9 mouse cellular contexts compared by ENCODE assay signal in the genomic region with DNA sequence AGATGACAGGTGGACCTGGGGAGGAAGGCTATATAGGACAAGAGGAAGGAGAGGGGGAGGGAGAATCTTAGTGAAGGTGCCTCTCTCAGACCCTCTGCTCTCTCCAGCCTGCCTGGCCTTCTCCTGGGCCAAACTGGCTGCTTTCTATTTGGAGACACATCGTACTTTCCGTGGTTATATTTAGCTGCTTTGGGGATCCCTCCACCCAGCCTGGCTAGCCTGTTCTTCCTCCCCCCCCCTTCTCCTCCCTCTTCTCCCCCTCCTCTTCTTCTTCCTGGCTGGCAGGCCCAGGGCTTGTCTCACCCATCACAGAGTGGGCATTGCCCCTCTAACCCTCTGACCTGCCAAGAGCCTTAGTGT. TPM values are rescaled to one million over a fixed set of nuclear protein-coding genes. Genes with fewer than 3 reads are reported as not detected.
A peak's percentile ranks its signal among the peaks of the same experiment; 100 is the strongest.
DNase-seq lines count a peak whose midpoint lies in the region; ATAC-seq and TF ChIP-seq lines count a peak whose summit lies in the region.
"Had no signal": no experiment of that assay in that cellular context is flagged by ENCODE, and none has a peak within 500 bp of the region (broad histone marks: within the 10 kb centered on the region; RNA-seq: fewer than 3 reads in every experiment).

No protein-coding gene starts in this region.

- H3K27me3 ChIP-seq in kidney, postnatal 0 days (ENCODE audit: insufficient read depth, low read length), result no peaks in the 10 kb centered on the region
- no peaks in the 10 kb centered on the region for H3K27me3 ChIP-seq in heart, embryonic 12.5 days (replicated peaks)
- H3K27me3 ChIP-seq in lung, postnatal 0 days (replicated peaks; ENCODE audit: insufficient read depth, low read length), result no peaks in the 10 kb centered on the region

- TF ChIP-seq EP300 in lung, postnatal 0 days (IDR thresholded peaks at IDR 0.05), result no peak

- H3K9ac ChIP-seq in kidney, postnatal 0 days (ENCODE audit: low read depth, low read length), result 0 out of 2 replicates have a peak overlapping the region, but pooled peaks have one; percentile 23
- peak overlapping the region; percentile 55 for H3K9ac ChIP-seq in heart, embryonic 12.5 days
- H3K9ac ChIP-seq in lung, postnatal 0 days (replicated peaks; ENCODE audit: low read depth), result no peak overlapping the region

- no peak for ATAC-seq in kidney, postnatal 0 days (replicated peaks; ENCODE audit: low FRiP score, low read depth)
- no peak for ATAC-seq in heart, embryonic 12.5 days (ENCODE audit: insufficient number of reproducible peaks, low FRiP score)
- ATAC-seq in lung, postnatal 0 days, result no peak
- ATAC-seq: midbrain, embryonic 16.5 days had no signal

- WGBS in kidney, postnatal 0 days, result 41% methylated on average over 2 of the region's 2 CpGs
- WGBS in heart, embryonic 12.5 days, result 11% methylated on average over 2 of the region's 2 CpGs
- WGBS in lung, postnatal 0 days, result 4% methylated on average over 2 of the region's 2 CpGs

- no peaks in the 10 kb centered on the region for H3K9me3 ChIP-seq in kidney, postnatal 0 days (replicated peaks; ENCODE audit: low read length)
- H3K9me3 ChIP-seq in heart, embryonic 12.5 days (replicated peaks), result no peaks in the 10 kb centered on the region
- no peaks in the 10 kb centered on the region for H3K9me3 ChIP-seq in lung, postnatal 0 days (ENCODE audit: low read length)

- no peak for TF ChIP-seq CTCF in kidney, postnatal 0 days (IDR thresholded peaks at IDR 0.05; ENCODE audit: low read depth)
- TF ChIP-seq CTCF in lung, postnatal 0 days (IDR thresholded peaks at IDR 0.05), result no peak

- H3K36me3 ChIP-seq in kidney, postnatal 0 days (ENCODE audit: insufficient read depth, low read length), result no peaks in the 10 kb centered on the region
- no peaks in the 10 kb centered on the region for H3K36me3 ChIP-seq in heart, embryonic 12.5 days
- H3K36me3 ChIP-seq in lung, postnatal 0 days (ENCODE audit: insufficient read depth, low read length), result no peaks in the 10 kb centered on the region

- peak overlapping the region; percentile 57 for H3K27ac ChIP-seq in kidney, postnatal 0 days
- H3K27ac ChIP-seq in brown adipose tissue, adult 24 weeks (replicated peaks; ENCODE audit: low read depth, low read length), result peak overlapping the region; percentile 48
- peak overlapping the region; percentile 100 for H3K27ac ChIP-seq in heart, embryonic 12.5 days (ENCODE audit: poor library complexity, severe bottlenecking)
- H3K27ac ChIP-seq in lung, postnatal 0 days (ENCODE audit: low read length), result peak overlapping the region; percentile 73; the same call in 1 of the 2 replicates

- H3K4me1 ChIP-seq in kidney, postnatal 0 days (replicated peaks; ENCODE audit: insufficient read depth, low read length), result peaks cover 50% of the 10 kb centered on the region
- H3K4me1 ChIP-seq in brown adipose tissue, adult 24 weeks (ENCODE audit: control insufficient read depth, insufficient read depth, insufficient read length, low read length), result peaks cover 20% of the 10 kb centered on the region
- peaks cover 76% of the 10 kb centered on the region for H3K4me1 ChIP-seq in heart, embryonic 12.5 days (replicated peaks)
- peaks cover 48% of the 10 kb centered on the region for H3K4me1 ChIP-seq in lung, postnatal 0 days (ENCODE audit: insufficient read depth, low read depth, low read length)

- peak overlapping the region; percentile 55 for H3K4me2 ChIP-seq in kidney, postnatal 0 days (ENCODE audit: low read length)
- H3K4me2 ChIP-seq in heart, embryonic 12.5 days, result peak overlapping the region; percentile 59
- H3K4me2 ChIP-seq in lung, postnatal 0 days (replicated peaks; ENCODE audit: low read depth, low read length), result no peak overlapping the region

- H3K4me3 ChIP-seq in kidney, postnatal 0 days (replicated peaks; ENCODE audit: low read depth, low read length), result no peak overlapping the region
- H3K4me3 ChIP-seq in brown adipose tissue, adult 24 weeks (ENCODE audit: insufficient read depth, low read depth, low read length), result no peak overlapping the region
- H3K4me3 ChIP-seq in heart, embryonic 12.5 days, result peak overlapping the region; percentile 21; the same call in 1 of the 2 replicates
- H3K4me3 ChIP-seq in lung, postnatal 0 days (ENCODE audit: low read depth, low read length), result no peak overlapping the region

- DNase-seq in kidney, postnatal 0 days (ENCODE audit: low spot score), result no peak
- no peak for DNase-seq in kidney, postnatal 25 days
- DNase-seq in lung, postnatal 0 days (ENCODE audit: low spot score), result no peak
- DNase-seq in right cerebral cortex, postnatal 36 days (ENCODE audit: low spot score in 2 of 2), result no peak
- DNase-seq in left cerebral cortex, adult 11 months (ENCODE audit: low spot score), result no peak
- DNase-seq: right cerebral cortex, postnatal 25 days had no signal

RNA-seq across cellular contexts. Expression of a gene that starts 11.1 kb away (rescaled TPM):
- polyA plus RNA-seq in kidney, postnatal 0 days (2015; fragmentation: Nextera tagmentation; extraction: Ambion mirVana), result 17.4 and 20.8 TPM in 2 replicates
- 7.2 and 10.3 TPM in 2 replicates for polyA plus RNA-seq in brown adipose tissue, adult 24 weeks (2012; ENCODE audit: insufficient read depth, insufficient read length, missing spikeins)
- 27.8 and 29.9 TPM in 2 replicates for polyA plus RNA-seq in heart, embryonic 12.5 days (2016; fragmentation: Nextera tagmentation; extraction: Ambion mirVana)
- polyA plus RNA-seq in lung, postnatal 0 days (2015; fragmentation: Nextera tagmentation; extraction: Ambion mirVana), result 131 and 145 TPM in 2 replicates

RNA-seq across cellular contexts. Expression of a gene that starts 22.9 kb away (rescaled TPM):
- 21.9 and 26.0 TPM in 2 replicates for polyA plus RNA-seq in kidney, postnatal 0 days (2015; fragmentation: Nextera tagmentation; extraction: Ambion mirVana)
- 1.9 and 4.9 TPM in 2 replicates for polyA plus RNA-seq in brown adipose tissue, adult 24 weeks (2012; ENCODE audit: insufficient read depth, insufficient read length, missing spikeins)
- polyA plus RNA-seq in heart, embryonic 12.5 days (2016; fragmentation: Nextera tagmentation; extraction: Ambion mirVana), result 34.3 and 35.3 TPM in 2 replicates
- 6.9 and 7.3 TPM in 2 replicates for polyA plus RNA-seq in lung, postnatal 0 days (2015; fragmentation: Nextera tagmentation; extraction: Ambion mirVana)

RNA-seq across cellular contexts. Expression of a gene that starts 40.2 kb away (rescaled TPM):
- 434 and 437 TPM in 2 replicates for polyA plus RNA-seq in kidney, postnatal 0 days (2015; fragmentation: Nextera tagmentation; extraction: Ambion mirVana)
- polyA plus RNA-seq in brown adipose tissue, adult 24 weeks (2012; ENCODE audit: insufficient read depth, insufficient read length, missing spikeins), result 319 and 342 TPM in 2 replicates
- polyA plus RNA-seq in heart, embryonic 12.5 days (2016; fragmentation: Nextera tagmentation; extraction: Ambion mirVana), result 285 and 293 TPM in 2 replicates
- 211 and 233 TPM in 2 replicates for polyA plus RNA-seq in lung, postnatal 0 days (2015; fragmentation: Nextera tagmentation; extraction: Ambion mirVana)

Comparison
In these comparisons a context has a peak if more than half of its experiments do, and no peak if none do; other contexts are left out.
1. H3K27ac ChIP-seq: peak in every context shown above with its lines; median percentile 100 in heart, embryonic 12.5 days; 73 in lung, postnatal 0 days; 57 in kidney, postnatal 0 days; 48 in brown adipose tissue, adult 24 weeks.